Mouse (Mus musculus) heart, embryonic 10.5 days (tissue): Measurements from ENCODE around the gene Lrrc36. TPM values are rescaled to one million over a fixed set of nuclear protein-coding genes. Genes with fewer than 3 reads are reported as not detected.
A peak's percentile ranks its signal among the peaks of the same experiment; 100 is the strongest.

Source experiments
- DNase-seq: peaks from one replicate; pipeline ENCODE4 v3.0.0-alpha.2; 2017; ENCODE audit warnings: low spot score
- H3K27ac ChIP-seq: fragments of 300-500 bp; sonication (generic); 2 replicates; pipeline ENCODE4 v1.5.1; 2016; ENCODE audit warnings: mild to moderate bottlenecking
- H3K27me3 ChIP-seq: fragments of 300-500 bp; sonication (generic); 2 replicates; pipeline ENCODE4 v1.6.1; 2016; ENCODE audit warnings: mild to moderate bottlenecking; ENCODE audit not compliant: poor library complexity, insufficient read depth, severe bottlenecking
- H3K36me3 ChIP-seq: fragments of 300-500 bp; sonication (generic); 2 replicates; pipeline ENCODE4 v1.6.1; 2016; ENCODE audit warnings: mild to moderate bottlenecking, moderate library complexity
- H3K4me1 ChIP-seq: fragments of 300-500 bp; sonication (generic); 2 replicates; pipeline ENCODE4 v1.6.1; 2016; ENCODE audit warnings: mild to moderate bottlenecking
- H3K4me3 ChIP-seq: fragments of 300-500 bp; sonication (generic); 2 replicates; pipeline ENCODE4 v1.5.1; 2016; ENCODE audit warnings: mild to moderate bottlenecking, moderate library complexity
- H3K9me3 ChIP-seq: fragments of 300-500 bp; sonication (generic); 2 replicates; pipeline ENCODE4 v1.6.1; 2016; ENCODE audit warnings: mild to moderate bottlenecking, moderate library complexity
- WGBS: fragments of 180-500 bp; shearing (Covaris S2); methylation state at CpG from one replicate; pipeline ENCODE4 v1.1.7; 2016; 5-methylcytosine and 5-hydroxymethylcytosine counted together
- polyA plus RNA-seq: library from polyadenylated mRNA; unstranded; fragments of >200 nt; fragmentation: Nextera tagmentation; extraction: Ambion mirVana; gene quantifications from 2 replicates; pipeline ENCODE4 v1.2.1, GENCODE M21; 2016

Gene Lrrc36
- polyA plus RNA-seq, 1 experiment from 2014 or later: not detected

GRCm38 (mm10) chr8:105481013-105481412 is 67.6 kb downstream of the Lrrc36 start:
- Histone ChIP-seq H3K27me3 (peaks cover 5% of the 10 kb centered on the region; the same call in 1 of the 2 replicates), H3K27ac (peak overlapping the region; percentile 70; the same call in 1 of the 2 replicates)
- DNase-seq: no peak

DNA sequence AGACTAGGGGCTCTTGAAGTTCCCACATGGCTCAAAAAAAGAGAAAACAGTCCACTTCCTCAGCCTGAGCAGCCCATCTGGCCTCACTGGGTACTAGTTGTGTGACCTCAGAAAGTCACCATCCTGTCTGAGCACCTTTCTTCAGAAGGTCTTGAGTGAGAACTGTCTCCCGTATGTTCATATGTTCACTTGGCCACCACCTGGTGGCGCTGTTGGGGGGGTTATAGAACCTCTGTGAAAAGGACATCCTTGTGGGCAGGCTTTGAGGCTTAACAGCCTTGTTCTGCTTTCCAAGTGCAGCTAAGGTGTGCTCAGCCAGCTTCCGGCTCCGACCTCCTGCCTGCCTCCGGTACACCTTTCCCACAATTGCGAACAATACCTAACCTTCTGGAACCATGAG is 68.1 kb downstream of the Lrrc36 start:
- Histone ChIP-seq H3K9me3 (no peaks in the 10 kb centered on the region), H3K36me3 (0 out of 2 replicates have a peak, but pooled peaks cover 8% of the 10 kb centered on the region), H3K27me3 (0 out of 2 replicates have a peak, but pooled peaks cover under 1% of the 10 kb centered on the region), H3K4me1 (peaks cover 51% of the 10 kb centered on the region), H3K4me3 (no peak overlapping the region), H3K27ac (peak overlapping the region; percentile 70; the same call in 1 of the 2 replicates)
- WGBS: 70% methylated on average over 6 of the region's 6 CpGs
- DNase-seq: no peak

More at GRCm38 (mm10) chr8:105481013-105481412, 67.6 kb downstream of the Lrrc36 start:
- H3K4me1 ChIP-seq: peaks cover 51% of the 10 kb centered on the region
- no peak overlapping the region for H3K4me3 ChIP-seq
- H3K36me3 ChIP-seq: 0 out of 2 replicates have a peak, but pooled peaks cover 11% of the 10 kb centered on the region
- 19% methylated on average over 2 of the region's 2 CpGs for WGBS
- H3K9me3 ChIP-seq: no peaks in the 10 kb centered on the region

- 0 out of 2 replicates have a peak, but pooled peaks cover 8% of the 10 kb centered on the region for H3K36me3 ChIP-seq
- no peak overlapping the region for H3K4me3 ChIP-seq
- 0 out of 2 replicates have a peak overlapping the region, but pooled peaks have one; percentile 13 for H3K27ac ChIP-seq
- DNase-seq: no peak
- H3K27me3 ChIP-seq: no peaks in the 10 kb centered on the region
- H3K9me3 ChIP-seq: no peaks in the 10 kb centered on the region
- WGBS: 75% methylated on average over 8 of the region's 8 CpGs
- H3K4me1 ChIP-seq: peaks cover 46% of the 10 kb centered on the region
These were observed 68.8 kb downstream of the Lrrc36 start for GRCm38 (mm10) chr8:105482123-105482522.

- H3K27me3 ChIP-seq: no peaks in the 10 kb centered on the region
- H3K4me1 ChIP-seq: peaks cover 35% of the 10 kb centered on the region
- 0 out of 2 replicates have a peak overlapping the region, but pooled peaks have one; percentile 26 for H3K27ac ChIP-seq
- 28% methylated on average over 14 of the region's 14 CpGs for WGBS
- no peak overlapping the region for H3K4me3 ChIP-seq
- DNase-seq: no peak
- H3K9me3 ChIP-seq: no peaks in the 10 kb centered on the region
- H3K36me3 ChIP-seq: 0 out of 2 replicates have a peak, but pooled peaks cover 8% of the 10 kb centered on the region
These were observed 70.0 kb downstream of the Lrrc36 start for GRCm38 (mm10) chr8:105483212-105484029.

- 0 out of 2 replicates have a peak overlapping the region, but pooled peaks have one; percentile 26 for H3K27ac ChIP-seq
- 0 out of 2 replicates have a peak, but pooled peaks cover 5% of the 10 kb centered on the region for H3K36me3 ChIP-seq
- no peak overlapping the region for H3K4me3 ChIP-seq
- 54% methylated on average over 3 of the region's 3 CpGs for WGBS
- no peak for DNase-seq
- H3K27me3 ChIP-seq: no peaks in the 10 kb centered on the region
- H3K9me3 ChIP-seq: no peaks in the 10 kb centered on the region
- H3K4me1 ChIP-seq: peaks cover 30% of the 10 kb centered on the region
These were observed 70.6 kb downstream of the Lrrc36 start for GRCm38 (mm10) chr8:105484030-105484368.

DNA sequence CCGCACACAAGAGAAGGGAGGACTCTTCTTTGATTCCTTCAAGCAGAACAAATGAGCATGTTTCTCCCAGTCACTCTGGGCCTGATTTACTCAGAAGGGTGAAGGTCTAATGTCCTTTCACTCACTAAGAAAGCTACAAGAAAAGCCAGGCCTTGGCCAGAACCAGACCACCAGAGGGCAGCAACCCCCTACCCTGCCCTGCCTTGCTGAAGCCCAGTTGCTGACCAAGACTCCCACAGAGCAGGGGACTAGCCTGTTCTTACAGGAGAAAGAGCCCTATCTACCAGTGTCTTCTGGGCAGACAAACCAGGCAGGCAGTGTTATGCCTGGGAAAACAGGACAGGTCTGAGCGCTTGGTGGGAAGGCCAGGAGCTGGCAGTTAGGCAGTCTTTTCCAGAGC is 71.0 kb downstream of the Lrrc36 start:
- H3K27ac ChIP-seq: 0 out of 2 replicates have a peak overlapping the region, but pooled peaks have one; percentile 26
- no peaks in the 10 kb centered on the region for H3K9me3 ChIP-seq
- no peaks in the 10 kb centered on the region for H3K27me3 ChIP-seq
- peaks cover 27% of the 10 kb centered on the region for H3K4me1 ChIP-seq
- DNase-seq: no peak
- 0 out of 2 replicates have a peak, but pooled peaks cover 5% of the 10 kb centered on the region for H3K36me3 ChIP-seq
- H3K4me3 ChIP-seq: no peak overlapping the region
- WGBS: 26% methylated on average over 2 of the region's 2 CpGs

- no peak overlapping the region for H3K4me3 ChIP-seq
- WGBS: 64% methylated on average over 3 of the region's 3 CpGs
- H3K27me3 ChIP-seq: no peaks in the 10 kb centered on the region
- 0 out of 2 replicates have a peak, but pooled peaks cover 5% of the 10 kb centered on the region for H3K36me3 ChIP-seq
- peaks cover 25% of the 10 kb centered on the region for H3K4me1 ChIP-seq
- DNase-seq: no peak
- H3K9me3 ChIP-seq: no peaks in the 10 kb centered on the region
- no peak overlapping the region for H3K27ac ChIP-seq
These were observed 74.7 kb downstream of the Lrrc36 start for GRCm38 (mm10) chr8:105488082-105488481.

DNA sequence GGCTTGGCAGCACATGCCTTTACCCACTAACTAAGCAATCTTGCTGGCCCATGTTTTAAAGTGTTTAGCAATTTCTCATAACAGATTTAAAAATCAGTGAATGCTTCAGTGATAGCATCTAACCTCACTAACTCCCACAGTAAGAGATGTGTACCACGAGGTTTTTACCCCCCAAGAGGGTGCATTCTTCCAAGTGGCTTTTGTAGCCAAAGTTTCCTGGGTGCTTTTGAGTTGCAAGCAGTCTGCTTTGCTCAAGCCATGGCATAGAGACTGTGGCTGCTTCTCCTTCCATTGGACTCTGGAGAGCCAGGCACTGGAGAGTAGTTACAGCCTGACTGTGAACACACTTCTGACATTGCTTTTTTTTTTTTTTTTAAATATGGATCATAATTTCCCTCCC is 75.9 kb downstream of the Lrrc36 start:
- Histone ChIP-seq H3K4me3 (no peak overlapping the region), H3K9me3 (no peaks in the 10 kb centered on the region), H3K27me3 (no peaks in the 10 kb centered on the region), H3K27ac (no peak overlapping the region), H3K36me3 (0 out of 2 replicates have a peak, but pooled peaks cover 5% of the 10 kb centered on the region), H3K4me1 (peaks cover 15% of the 10 kb centered on the region)
- no peak for DNase-seq
- 50% methylated on average over 1 of the region's 1 CpGs for WGBS

GRCm38 (mm10) chr8:105493495-105493894 is 80.1 kb downstream of the Lrrc36 start:
- Histone ChIP-seq H3K36me3 (no peaks in the 10 kb centered on the region), H3K27ac (no peak overlapping the region), H3K4me1 (peaks cover 26% of the 10 kb centered on the region), H3K27me3 (no peaks in the 10 kb centered on the region), H3K4me3 (no peak overlapping the region), H3K9me3 (no peaks in the 10 kb centered on the region)
- WGBS: 37% methylated on average over 3 of the region's 3 CpGs
- DNase-seq: no peak

DNA sequence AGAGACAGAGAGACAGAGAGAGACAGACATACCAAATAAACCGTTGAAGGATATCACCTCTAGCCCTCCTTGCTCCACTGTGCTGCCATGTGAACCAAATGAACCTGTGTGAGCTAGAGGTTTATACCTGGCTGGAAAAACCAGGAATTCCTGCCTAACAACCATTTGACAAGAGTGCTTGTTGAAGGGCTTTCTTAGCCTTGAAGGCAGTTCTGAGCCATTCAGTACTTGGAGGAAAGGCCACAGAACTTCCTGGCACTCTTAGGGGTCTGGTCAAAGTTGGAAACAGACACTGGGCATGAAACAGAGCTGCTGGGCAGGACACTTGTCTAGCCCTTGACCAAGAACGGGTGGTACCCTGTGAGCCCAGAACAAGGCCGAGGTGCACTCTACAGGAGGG is 81.2 kb downstream of the Lrrc36 start:
- Histone ChIP-seq H3K27me3 (no peaks in the 10 kb centered on the region), H3K9me3 (no peaks in the 10 kb centered on the region), H3K4me1 (peaks cover 26% of the 10 kb centered on the region), H3K4me3 (no peak overlapping the region), H3K36me3 (no peaks in the 10 kb centered on the region), H3K27ac (no peak overlapping the region)
- WGBS: 76% methylated on average over 3 of the region's 3 CpGs
- no peak for DNase-seq

- H3K36me3 ChIP-seq: no peaks in the 10 kb centered on the region
- peak overlapping the region; percentile 80 for H3K4me3 ChIP-seq
- WGBS: 47% methylated on average over 17 of the region's 17 CpGs
- H3K27ac ChIP-seq: peak overlapping the region; percentile 92
- no peaks in the 10 kb centered on the region for H3K27me3 ChIP-seq
- no peak for DNase-seq
- H3K9me3 ChIP-seq: no peaks in the 10 kb centered on the region
- peaks cover 23% of the 10 kb centered on the region for H3K4me1 ChIP-seq
These were observed 82.3 kb downstream of the Lrrc36 start for GRCm38 (mm10) chr8:105495350-105496302.

DNA sequence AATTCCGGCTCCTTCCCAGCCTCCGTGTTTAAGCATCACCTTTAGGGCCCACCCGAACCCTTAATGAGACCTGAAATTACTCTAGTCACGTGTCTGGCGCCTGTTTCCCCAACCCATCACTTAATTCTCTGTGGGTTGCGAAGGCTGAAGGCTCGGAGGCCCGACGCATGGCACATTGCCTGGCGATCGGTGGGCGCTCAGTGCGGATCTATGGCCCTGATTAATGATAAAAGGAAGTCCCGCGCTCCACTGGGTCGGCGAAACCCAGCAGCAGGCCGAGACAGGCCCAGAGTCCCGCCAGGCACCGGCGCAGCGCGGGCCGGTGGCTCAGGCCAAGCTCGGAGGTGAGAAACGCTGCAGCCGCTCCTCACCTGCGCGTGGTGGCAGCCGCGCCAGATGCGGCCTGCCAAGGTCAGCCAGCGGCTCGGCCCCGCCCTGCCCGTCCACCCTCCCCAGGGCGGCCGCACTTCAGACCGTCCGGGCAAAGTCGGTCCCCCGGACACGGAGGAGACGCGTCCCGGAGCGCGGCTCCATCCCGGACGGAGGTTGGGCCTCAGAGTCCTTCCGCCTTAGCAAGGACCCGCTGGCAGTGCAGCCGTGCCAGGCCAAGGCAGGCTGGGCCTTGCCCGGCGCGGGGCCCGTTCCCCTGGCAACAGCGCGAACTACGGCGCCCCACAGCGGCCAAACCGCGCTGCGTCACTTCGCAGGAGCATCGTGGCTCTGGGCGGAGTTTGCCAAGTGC is 83.2 kb downstream of the Lrrc36 start, which contains the start of gene Zdhhc1:
Zdhhc1 (minus strand) TSS at position 464 of the 742 bp plus-strand sequence.
- WGBS: under 1% methylated on average over 68 of the region's 68 CpGs
- Histone ChIP-seq H3K9me3 (no peaks in the 10 kb centered on the region), H3K4me3 (peak within 1 kb of the TSS; percentile 80), H3K36me3 (no peaks in the 10 kb centered on the region), H3K27ac (peak within 1 kb of the TSS; percentile 92), H3K4me1 (peaks cover 13% of the 10 kb centered on the region), H3K27me3 (no peaks in the 10 kb centered on the region)
- DNase-seq: peak; percentile 91
